Mouse (Mus musculus) liver, adult (tissue): Measurements from ENCODE around the gene Prrt2.

ENCODE experiments used
- GATA4 ChIP-seq: IDR thresholded peaks from 2 replicates; pipeline ENCODE4 v1.6.1; 2014; ENCODE audit warnings: mild to moderate bottlenecking, low read length; ENCODE audit not compliant: insufficient replicate concordance

The Prrt2 gene

DNA sequence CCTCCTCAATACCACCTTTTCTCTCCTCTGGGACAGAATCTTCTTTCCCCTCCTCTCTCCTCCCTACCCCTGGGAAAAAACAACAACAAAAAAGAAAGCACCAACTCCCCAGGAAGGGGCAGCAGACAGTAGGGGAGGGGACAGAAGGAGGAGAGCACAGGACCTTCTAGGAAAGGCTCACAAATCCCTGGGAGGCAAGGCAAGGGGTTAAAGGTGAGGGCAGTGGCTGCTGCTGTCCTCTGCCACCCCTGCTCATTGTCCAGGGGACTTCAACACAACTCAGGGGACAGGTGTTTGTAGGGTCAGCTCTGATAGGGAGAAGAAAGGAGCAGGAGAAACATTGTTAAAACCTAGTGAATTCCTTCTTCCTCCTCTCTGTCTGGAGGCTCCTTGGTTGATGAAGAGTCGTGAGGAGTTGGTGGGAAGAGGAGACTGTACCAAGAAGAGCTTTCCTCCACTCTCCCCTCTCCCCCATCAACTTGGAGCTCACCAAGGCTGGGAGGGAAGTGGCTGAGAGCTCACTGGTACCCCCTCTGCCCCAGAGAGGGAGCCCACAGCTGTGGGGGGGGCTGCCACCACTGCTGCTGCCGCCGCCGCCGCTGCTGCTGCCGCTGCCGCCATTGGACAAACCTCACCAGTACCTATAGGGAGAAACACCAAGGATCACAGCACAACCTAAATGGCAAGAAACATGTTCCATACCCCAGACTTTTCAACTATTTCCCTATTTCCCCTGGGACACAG lies 1.7 kb upstream of the Prrt2 start:
- no peak for TF ChIP-seq GATA4

DNA sequence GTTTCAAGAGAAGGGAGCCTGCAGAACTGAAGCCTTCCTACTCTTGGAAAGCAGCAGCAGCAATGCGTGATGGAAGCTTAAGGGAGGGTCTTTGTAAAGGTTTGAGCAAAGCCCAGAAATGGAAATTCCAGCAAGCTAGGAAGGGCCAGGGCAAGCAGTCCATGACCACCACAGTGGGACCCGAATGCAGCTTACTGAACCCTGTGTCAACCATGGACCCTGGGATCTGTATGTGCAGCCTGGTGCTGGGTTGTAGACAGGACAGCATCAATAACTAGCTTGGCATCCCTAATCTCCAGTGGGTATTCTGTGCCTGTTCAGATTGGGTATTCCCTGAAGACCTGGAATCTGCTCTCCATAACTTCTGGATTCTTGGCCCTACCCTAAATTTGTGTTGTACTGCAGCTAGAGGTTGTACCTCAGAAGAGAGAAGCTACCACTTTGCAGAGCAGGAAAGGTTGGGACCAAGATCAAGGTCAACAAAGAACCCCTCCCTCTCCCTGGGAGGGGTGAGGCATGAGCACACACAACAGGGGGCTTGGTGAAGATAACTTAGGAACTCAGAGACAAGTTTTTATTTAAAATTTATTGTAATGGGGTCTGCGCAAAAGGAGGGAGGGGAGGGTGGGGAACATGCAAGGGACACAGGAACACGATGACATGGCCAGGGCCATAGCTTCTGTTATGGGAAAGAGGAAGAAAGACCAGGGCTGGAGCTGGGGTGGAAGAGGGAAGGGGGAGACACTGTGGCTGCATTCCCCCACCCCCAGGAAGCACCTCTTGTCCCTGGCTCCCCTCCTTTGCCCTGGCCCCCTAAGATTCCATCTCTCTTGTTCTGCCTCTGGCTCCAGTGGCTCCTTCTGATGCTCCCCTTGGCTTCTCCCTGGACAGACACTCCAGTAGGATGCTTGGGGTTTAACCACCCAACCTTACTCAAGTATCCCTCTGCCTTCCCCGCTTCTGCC lies 834 bp upstream of the Prrt2 start:
- TF ChIP-seq GATA4 = no peak

DNA sequence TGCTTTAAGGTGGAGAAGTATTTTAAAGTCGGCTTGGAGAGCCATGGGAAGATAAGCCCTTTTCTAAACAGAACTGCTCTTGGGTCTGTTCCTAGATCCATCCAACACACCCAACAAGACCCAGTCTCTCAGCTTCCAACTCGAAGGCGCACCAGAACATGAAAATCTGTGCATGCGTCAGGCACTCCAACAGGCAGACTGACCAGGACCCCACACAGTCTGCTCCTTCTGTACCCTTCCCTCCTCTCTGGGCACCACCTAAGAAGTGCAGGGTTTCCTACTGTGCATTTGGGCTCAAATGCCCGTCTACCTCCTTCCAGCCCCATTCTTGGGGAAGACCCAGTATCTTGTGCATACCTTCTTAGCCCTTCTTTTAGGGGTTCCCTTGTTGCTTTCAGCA lies 520 bp downstream of the Prrt2 start:
- TF ChIP-seq GATA4 = no peak

DNA sequence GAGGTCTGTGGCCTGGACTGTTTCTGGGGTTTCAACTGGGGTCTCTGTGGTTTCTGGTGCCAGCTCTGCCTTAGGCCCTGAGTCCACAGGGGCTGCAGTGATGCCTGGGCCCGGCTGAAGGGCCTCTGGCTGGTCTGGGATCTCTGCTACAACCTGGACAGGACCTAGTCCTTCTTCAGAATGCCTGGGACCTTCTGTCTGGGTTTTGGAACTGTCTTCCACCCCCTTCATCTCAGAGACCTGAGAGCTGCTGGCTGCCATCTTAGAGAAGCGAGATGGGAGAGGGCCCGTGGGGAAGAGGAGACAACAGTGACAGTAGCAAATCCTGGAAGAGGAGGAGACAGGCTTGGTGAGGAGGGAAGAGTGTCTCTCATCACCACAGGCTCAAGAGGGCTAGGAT lies 980 bp downstream of the Prrt2 start:
- TF ChIP-seq GATA4 = no peak

DNA sequence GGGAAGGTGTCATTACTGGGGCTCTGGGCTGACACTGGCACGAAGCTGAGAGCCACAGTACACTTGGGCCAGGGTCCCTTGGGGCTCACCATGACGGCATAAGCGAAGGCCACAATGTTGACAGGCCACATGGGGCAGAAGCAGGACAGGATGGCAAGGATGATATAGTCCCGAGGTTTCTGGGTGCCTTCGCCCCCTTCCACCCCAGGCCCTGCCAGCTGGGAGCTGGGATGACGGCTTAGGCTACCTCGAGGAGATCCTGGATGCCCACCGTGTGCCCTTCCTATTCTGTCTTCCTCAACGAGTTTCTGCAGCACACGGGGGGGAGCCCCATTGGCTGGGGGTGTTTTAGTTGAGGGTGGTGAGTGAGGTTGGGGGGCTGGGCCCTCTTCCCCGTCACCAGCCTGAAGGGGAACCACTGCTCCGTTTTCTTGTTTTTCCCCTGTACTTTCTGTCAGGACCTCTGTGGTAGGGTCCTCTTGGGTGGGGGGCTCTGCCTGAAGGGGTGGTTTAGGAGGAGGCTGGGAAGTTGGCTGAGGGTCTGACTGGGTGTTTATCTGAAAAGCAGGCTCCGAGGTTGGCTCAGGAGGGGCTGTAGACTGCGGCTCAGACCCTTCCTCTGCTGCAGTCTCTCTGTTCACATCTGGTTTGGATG lies 1.6 kb downstream of the Prrt2 start:
- no peak for TF ChIP-seq GATA4

DNA sequence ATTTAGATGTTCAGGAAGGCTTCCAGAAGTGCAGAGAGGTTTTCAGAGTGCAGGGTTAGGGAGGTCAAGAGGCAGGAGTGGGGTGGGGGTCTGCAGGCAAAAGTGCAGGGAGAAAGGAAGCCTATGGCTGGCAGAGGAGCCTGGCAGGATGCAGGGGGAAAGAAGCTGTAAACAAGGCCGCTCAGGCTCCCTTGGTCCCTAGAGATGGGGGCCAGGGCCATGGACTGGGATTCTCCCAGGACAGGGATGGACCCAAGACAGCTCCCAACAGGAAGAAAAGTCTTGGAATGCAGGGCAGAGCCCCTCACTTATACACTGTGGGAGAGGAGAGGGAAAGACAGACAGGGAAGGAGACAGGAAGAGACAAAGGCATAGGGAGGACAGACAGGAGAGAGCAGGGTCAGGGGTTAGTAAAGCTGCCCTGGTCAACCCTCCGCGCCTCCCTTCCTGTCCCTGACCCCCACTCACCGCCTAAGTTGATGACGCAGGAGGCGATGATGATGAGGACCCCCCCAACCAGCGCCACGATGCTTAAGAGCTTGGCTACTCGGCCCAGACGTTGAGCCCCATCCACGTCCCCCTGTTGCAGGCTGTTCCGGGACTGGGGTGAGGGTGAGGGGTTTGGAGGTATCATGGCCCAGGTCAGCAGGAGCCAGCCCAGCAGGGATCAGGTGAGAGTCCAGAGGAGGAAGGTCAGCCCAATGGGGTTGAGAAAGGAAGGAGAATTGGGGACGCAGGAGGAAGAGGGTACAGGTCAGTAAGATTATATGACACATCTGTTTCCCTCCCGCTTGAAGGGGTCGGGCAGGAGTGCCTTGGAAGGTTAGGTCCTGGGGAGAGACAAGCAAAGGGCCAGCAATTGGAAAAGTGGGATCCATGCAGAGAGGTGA lies 2.4 kb downstream of the Prrt2 start:
- TF ChIP-seq GATA4 = no peak

DNA sequence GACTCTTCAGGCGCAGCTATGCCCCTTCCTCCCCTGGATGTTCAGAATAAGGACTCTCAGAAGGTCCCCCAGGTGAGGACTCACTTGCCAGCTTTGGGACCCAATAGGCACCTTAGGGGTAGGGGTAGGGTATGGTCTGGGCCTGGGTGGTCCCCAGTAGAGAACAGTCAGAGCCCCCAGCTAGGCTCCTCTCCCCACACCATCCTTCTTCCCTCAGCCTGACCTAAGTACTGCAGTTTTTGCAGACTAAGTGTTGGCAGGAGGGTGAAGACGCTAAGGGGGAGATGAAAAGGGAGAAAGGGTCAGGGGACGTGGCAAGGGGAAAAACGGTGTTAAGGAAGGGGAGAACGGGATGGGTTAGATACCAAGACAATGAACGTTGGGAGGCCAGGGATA lies 3.1 kb downstream of the Prrt2 start:
- TF ChIP-seq GATA4 = no peak

DNA sequence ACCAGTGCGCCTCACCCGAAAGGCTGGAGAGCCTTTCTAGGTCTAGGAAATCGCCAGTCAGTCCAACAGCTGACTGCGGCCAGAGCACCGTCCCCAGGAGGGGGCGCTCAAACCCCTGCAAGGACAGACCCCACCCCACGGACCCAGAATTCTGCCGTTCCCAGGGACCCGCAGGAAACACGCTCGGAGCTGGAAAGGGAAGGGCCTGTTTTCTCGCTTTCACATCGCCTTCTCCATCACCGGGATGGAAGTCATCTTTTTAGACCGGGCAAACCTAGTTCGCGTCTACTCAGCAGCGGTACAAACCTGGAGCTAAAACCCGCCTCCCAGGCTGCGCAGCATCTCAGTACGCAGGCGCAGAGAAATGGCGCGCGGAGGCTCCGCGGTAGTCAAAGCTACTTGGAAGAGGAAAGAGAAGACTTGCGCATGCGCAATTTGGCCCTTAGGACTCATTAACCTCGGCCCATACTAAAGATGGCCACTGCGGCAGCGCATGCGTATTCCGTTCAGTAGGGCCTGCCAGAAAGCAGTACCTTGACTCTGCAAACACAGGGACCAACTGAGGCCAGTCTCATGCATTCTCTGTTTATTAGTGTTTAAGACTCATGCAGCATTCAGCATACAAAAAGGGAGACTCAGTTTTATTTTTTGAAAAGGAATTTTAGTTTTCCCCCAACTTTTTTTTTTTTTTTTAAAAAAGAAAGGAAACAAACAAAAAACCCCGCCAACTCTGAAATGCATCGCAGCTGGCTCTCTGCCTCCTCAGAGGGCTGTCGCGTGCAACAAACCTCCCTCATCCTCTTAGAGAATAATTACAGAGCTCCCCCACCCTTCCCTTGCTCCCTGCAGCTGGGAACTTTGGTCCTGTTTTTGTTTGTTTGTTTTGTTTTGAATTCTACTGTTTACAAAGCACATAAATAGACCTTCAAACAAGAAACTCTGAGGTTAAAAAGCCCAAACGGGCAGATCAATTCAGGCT lies 3.8 kb downstream of the Prrt2 start, which contains the start of gene Pagr1a:
TSS of gene Pagr1a (minus strand) at position 382 of the 979 bp plus-strand sequence.
- TF ChIP-seq GATA4 = no peak

DNA sequence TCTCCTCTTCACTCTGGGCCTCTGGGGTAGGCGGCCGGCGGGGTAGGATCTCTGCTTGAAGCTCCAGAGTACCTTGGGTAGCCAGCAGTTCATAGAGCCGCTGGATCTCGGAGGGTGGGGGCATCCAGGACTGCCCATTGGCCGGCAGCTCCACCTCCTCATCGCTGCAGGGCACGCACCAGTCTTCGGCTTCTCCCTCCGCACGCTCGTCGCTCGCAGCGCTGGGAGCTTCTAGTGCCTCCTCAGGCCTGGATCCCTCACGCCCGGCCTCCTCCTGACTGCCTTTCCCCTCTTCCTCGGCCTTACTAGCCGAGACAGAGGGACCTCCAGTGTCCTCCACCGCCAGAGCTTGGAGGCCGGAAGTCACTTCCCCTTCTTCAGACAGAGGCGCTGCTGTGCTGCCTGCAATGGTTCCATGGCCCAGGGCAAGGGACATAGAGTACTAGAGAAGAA lies 4.5 kb downstream of the Prrt2 start:
- no peak for TF ChIP-seq GATA4

DNA sequence TGATC lies 4.7 kb downstream of the Prrt2 start, which contains the start of gene Pagr1b:
TSS of gene Pagr1b (minus strand) at position 4 of the 5 bp plus-strand sequence.
- TF ChIP-seq GATA4 = no peak

DNA sequence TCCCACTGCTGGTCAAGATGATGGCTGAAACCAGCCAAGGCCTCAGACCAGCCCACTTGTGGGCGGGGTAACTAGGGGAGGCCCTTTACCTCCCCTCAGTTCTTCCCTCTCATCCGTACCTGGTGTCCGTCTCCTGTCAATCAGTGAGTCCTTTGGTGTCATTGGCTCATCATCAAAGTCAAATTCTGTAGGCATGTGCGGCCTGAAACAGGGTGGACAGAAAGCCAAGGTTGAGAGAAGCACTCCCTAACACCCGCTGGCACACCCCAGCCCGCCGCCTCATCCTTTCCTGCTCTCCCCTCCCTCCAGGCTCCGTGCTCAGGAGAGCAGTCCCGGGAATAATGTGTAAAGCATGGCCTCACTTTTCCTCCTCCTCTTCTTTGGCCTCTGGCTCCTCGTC lies 4.9 kb downstream of the Prrt2 start:
- no peak for TF ChIP-seq GATA4

DNA sequence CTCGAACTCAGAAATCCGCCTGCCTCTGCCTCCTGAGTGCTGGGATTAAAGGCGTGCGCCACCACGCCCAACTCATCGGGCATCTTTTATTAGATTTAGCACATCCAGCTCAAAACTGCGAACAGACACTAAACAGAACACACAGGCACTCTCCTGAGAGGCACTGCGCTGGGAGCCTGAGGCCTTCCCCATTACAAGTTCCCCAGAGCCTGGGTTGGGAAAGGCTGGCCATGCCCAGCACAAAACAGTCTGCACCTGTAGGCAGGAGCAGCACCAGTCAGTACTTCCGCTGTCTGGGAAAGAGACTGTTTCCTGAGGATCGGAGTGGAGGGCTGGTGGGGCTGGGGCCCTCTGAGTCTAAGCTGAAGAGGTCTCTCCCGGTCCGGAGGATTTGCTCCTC lies 6.0 kb downstream of the Prrt2 start:
- no peak for TF ChIP-seq GATA4

DNA sequence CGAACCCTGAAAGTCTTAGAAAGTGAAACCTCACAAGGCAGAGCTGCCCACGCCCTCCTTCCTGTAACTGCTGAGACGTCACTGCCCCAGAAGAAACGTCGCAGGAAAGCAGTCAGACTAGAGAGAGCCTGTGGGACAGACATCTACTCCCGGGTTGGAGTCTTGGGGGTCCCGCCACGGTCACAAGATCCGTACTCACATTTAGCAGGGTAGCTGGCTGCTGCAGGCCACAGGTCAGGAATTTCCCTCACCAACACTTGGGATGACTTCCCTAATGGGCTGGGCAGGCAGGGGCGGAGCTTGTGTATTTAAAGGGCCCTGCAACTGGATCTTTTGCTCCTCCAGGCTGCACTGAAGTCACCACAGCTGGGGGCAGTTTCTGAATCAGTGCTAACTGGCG lies 6.7 kb downstream of the Prrt2 start, which contains the start of gene Mvp:
TSS of gene Mvp (minus strand) at position 302 of the 400 bp plus-strand sequence.
- no peak for TF ChIP-seq GATA4

DNA sequence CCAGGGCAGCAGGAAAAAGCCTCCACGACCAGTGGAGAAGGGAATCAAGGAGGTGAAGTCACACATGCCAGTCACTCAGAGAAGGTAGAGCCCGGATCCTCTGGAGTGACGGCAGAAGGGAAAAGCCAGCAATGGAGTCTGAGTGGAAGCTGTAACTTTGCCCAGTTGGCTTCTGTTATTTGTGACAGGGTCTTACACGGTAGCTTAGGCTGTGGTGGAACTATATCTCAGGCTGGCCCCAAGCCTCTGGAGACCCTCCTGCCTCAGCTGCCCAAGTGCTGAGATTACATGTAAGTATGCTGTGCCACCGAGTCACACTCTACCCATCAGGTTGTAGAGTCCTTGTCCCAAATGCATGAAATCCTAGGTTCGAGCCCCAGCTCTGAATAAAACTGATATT lies 7.6 kb downstream of the Prrt2 start:
- no peak for TF ChIP-seq GATA4
